Mouse (Mus musculus) left cerebral cortex, postnatal 25 days (tissue): ENCODE data around the gene Trrap. TPM values are rescaled to one million over a fixed set of nuclear protein-coding genes. Genes with fewer than 3 reads are reported as not detected.

Experiments used
- DNase-seq, 2 experiments: peaks; one replicate each; pipeline ENCODE4 v3.0.0; 2022; ENCODE audit warnings: low spot score in 2 of 2, mixed read lengths in 1 of 2
- intact Hi-C: fragments of 180-260 bp; cut with DNase I; formaldehyde crosslinking; loops from one replicate; pipeline ENCODE4 v1.15.1; 2025
- total RNA-seq, 2 experiments: library from RNA; stranded (reverse); gene quantifications; 2 replicates each; pipeline ENCODE4 v1.2.3; 2021

Gene Trrap
- total RNA-seq, 2 experiments from 2014 or later: 154 to 169 TPM

- DNase-seq: no peak
- intact Hi-C loops: no loop called here
Measured at GRCm38 (mm10) chr5:144855936-144856335, 88.4 kb downstream of the Trrap start.

GRCm38 (mm10) chr5:144858527-144858926, 91.0 kb downstream of the Trrap start:
- intact Hi-C loops: no loop called here

GRCm38 (mm10) chr5:144859284-144859683, 91.8 kb downstream of the Trrap start:
- intact Hi-C loops: no loop called here
- no peak for DNase-seq

More at GRCm38 (mm10) chr5:144858527-144858926, 91.0 kb downstream of the Trrap start:
- DNase-seq: no peak

GRCm38 (mm10) chr5:144860913-144861312, 93.4 kb downstream of the Trrap start:
- DNase-seq: peak; percentile 28 to 62
- intact Hi-C loops: no loop called here

- intact Hi-C loops: no loop called here
- DNase-seq: peak in 1 of 2 experiments; percentile 27
Measured at GRCm38 (mm10) chr5:144866923-144867322, 99.4 kb downstream of the Trrap start.

GRCm38 (mm10) chr5:144869466-144869865, 101.9 kb downstream of the Trrap start:
- no peak for DNase-seq
- intact Hi-C loops: no loop called here

GRCm38 (mm10) chr5:144870782-144871181, 103.2 kb downstream of the Trrap start:
- DNase-seq: no peak
- intact Hi-C loops: no loop called here

GRCm38 (mm10) chr5:144871775-144872174, 104.2 kb downstream of the Trrap start:
- intact Hi-C loops: no loop called here
- DNase-seq: no peak

- no peak for DNase-seq
- intact Hi-C loops: no loop called here
Measured at GRCm38 (mm10) chr5:144872326-144872725, 104.8 kb downstream of the Trrap start.

GRCm38 (mm10) chr5:144872867-144873266, 105.3 kb downstream of the Trrap start:
- intact Hi-C loops: no loop called here

GRCm38 (mm10) chr5:144875227-144875626, 107.7 kb downstream of the Trrap start:
- intact Hi-C loops: no loop called here
- no peak for DNase-seq

More at GRCm38 (mm10) chr5:144872867-144873266, 105.3 kb downstream of the Trrap start:
- no peak for DNase-seq

- DNase-seq: peak; percentile 67 to 80
- intact Hi-C loops: loop anchor here (2.0 kb wide), 1 partner anchor 113 kb away; no protein-coding TSS in a partner anchor
Measured at GRCm38 (mm10) chr5:144875892-144876291, 108.4 kb downstream of the Trrap start.

GRCm38 (mm10) chr5:144877021-144877420, 109.5 kb downstream of the Trrap start:
- no peak for DNase-seq
- intact Hi-C loops: loop anchor here (2.0 kb wide), 1 partner anchor 112 kb away; no protein-coding TSS in a partner anchor

- peak; percentile 46 to 50 for DNase-seq
Measured at GRCm38 (mm10) chr5:144881670-144882399, 114.3 kb downstream of the Trrap start.

GRCm38 (mm10) chr5:144884629-144885217, 117.2 kb downstream of the Trrap start:
- DNase-seq: peak; percentile 51 to 68
- intact Hi-C loops: loop anchor here (2.0 to 10.0 kb wide), 2 partner anchors 104 to 190 kb away; no protein-coding TSS in a partner anchor

More at GRCm38 (mm10) chr5:144881670-144882399, 114.3 kb downstream of the Trrap start:
- intact Hi-C loops: loop anchor here (10.0 kb wide), 1 partner anchor 193 kb away; no protein-coding TSS in a partner anchor

GRCm38 (mm10) chr5:144885968-144886650, 118.6 kb downstream of the Trrap start:
- no peak for DNase-seq
- intact Hi-C loops: loop anchor here (2.0 to 10.0 kb wide), 2 partner anchors 103 to 189 kb away; no protein-coding TSS in a partner anchor

- no peak for DNase-seq
- intact Hi-C loops: no loop called here
Measured at GRCm38 (mm10) chr5:144891276-144891675, 123.7 kb downstream of the Trrap start.

- intact Hi-C loops: no loop called here
- DNase-seq: no peak
Measured at GRCm38 (mm10) chr5:144897881-144898280, 130.3 kb downstream of the Trrap start.

- intact Hi-C loops: no loop called here
- no peak for DNase-seq
Measured at GRCm38 (mm10) chr5:144898448-144899052, 131.0 kb downstream of the Trrap start.

- no peak for DNase-seq
- intact Hi-C loops: no loop called here
Measured at GRCm38 (mm10) chr5:144901035-144901434, 133.5 kb downstream of the Trrap start.
